9 mouse cellular contexts compared by ENCODE assay signal in the genomic region with DNA sequence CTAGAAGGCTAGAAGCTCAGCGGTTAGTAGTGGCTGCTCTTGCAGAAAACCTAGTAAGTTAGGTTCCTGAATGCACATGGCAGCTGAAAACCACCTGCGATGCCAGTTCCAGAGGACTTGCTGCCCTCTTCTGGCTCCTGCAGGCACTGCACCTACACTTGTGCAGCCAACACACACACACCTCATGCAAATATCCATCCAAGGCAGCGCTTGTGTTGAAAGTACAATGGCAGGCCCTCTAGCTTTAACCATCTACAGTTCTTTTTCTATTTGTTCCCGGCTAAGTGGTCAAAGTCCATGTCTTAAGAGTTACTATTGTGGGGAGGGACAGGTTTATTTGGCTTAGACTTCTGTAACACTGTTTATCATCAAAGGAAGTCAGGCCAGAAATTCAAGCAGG. TPM values are rescaled to one million over a fixed set of nuclear protein-coding genes. Genes with fewer than 3 reads are reported as not detected.
DNase-seq lines count a peak whose midpoint lies in the region; ATAC-seq and TF ChIP-seq lines count a peak whose summit lies in the region.
"Had no signal": no experiment of that assay in that cellular context is flagged by ENCODE, and none has a peak within 500 bp of the region (broad histone marks: within the 10 kb centered on the region; RNA-seq: fewer than 3 reads in every experiment).

No protein-coding gene starts in this region.

- no peaks in the 10 kb centered on the region for H3K27me3 ChIP-seq in heart, embryonic 11.5 days (ENCODE audit: control insufficient read depth, insufficient read depth, low read length)
- H3K27me3 ChIP-seq in MEL (ENCODE audit: control insufficient read depth in 1 of 2, insufficient read depth in 2 of 2, low read length in 2 of 2): no peaks in the 10 kb centered on the region
- no peaks in the 10 kb centered on the region for H3K27me3 ChIP-seq in limb, embryonic 14.5 days (ENCODE audit: control insufficient read depth, insufficient read depth, low read length)
- H3K27me3 ChIP-seq in small intestine, adult 2 months (ENCODE audit: control insufficient read depth, insufficient read depth, low read length): no peaks in the 10 kb centered on the region

- DNase-seq in heart, postnatal 36 days: peak; percentile 33 to 60
- peak; percentile 80 for DNase-seq in 416B (ENCODE audit: low read depth)
- DNase-seq in MEL (ENCODE audit: low read depth, low spot score): peak; percentile 87
- peak; percentile 59 for DNase-seq in embryo, embryonic 9.5 days (ENCODE audit: extremely low spot score)
- DNase-seq in limb, embryonic 14.5 days (ENCODE audit: low spot score): peak; percentile 45
- DNase-seq in gastrocnemius, adult 18-20 months (ENCODE audit: low spot score): no peak

- no peak overlapping the region for H3K27ac ChIP-seq in heart, embryonic 11.5 days (ENCODE audit: low read depth, low read length)
- H3K27ac ChIP-seq in MEL (ENCODE audit: control insufficient read depth, low read depth, low read length): no peak overlapping the region
- H3K27ac ChIP-seq in limb, embryonic 14.5 days (replicated peaks; ENCODE audit: low read depth, low read length): no peak overlapping the region
- no peak overlapping the region for H3K27ac ChIP-seq in small intestine, adult 2 months (ENCODE audit: insufficient read depth, low read depth, low read length)
- H3K27ac ChIP-seq: macrophage had no signal

- H3K36me3 ChIP-seq in heart, embryonic 11.5 days (ENCODE audit: control insufficient read depth, insufficient read depth, low read length): peaks cover 37% of the 10 kb centered on the region
- peaks cover 7 to 18% of the 10 kb centered on the region in 2 experiments for H3K36me3 ChIP-seq in MEL (ENCODE audit: control insufficient read depth in 1 of 2, insufficient read depth in 2 of 2, low read length in 2 of 2)
- H3K36me3 ChIP-seq in limb, embryonic 14.5 days (ENCODE audit: control insufficient read depth, insufficient read depth, low read length): peaks cover 73% of the 10 kb centered on the region
- H3K36me3 ChIP-seq in small intestine, adult 2 months (ENCODE audit: control insufficient read depth, insufficient read depth, low read length): peaks cover 31% of the 10 kb centered on the region

- no peak overlapping the region for H3K9ac ChIP-seq in heart, embryonic 11.5 days (ENCODE audit: low read depth, low read length)
- H3K9ac ChIP-seq in MEL (ENCODE audit: control insufficient read depth, low read depth, low read length, poor library complexity, severe bottlenecking): no peak overlapping the region
- H3K9ac ChIP-seq in limb, embryonic 14.5 days (ENCODE audit: low read depth, low read length, severe bottlenecking): no peak overlapping the region

- H3K79me2 ChIP-seq in MEL (ENCODE audit: control insufficient read depth, insufficient read depth, low read length, poor library complexity): peaks cover 30% of the 10 kb centered on the region

- TF ChIP-seq EP300 in MEL (IDR thresholded peaks at IDR 0.05; ENCODE audit: low read depth in 1 of 2, low read length in 2 of 2): no peak

- TF ChIP-seq RAD21 in MEL (IDR thresholded peaks at IDR 0.05; ENCODE audit: low read depth, low read length): peak; percentile 39

- peak in 1 of 2 experiments; percentile 30; a peak in 1 of 4 replicates for TF ChIP-seq POLR2A in MEL (IDR thresholded peaks at IDR 0.05; ENCODE audit: control insufficient read depth in 1 of 2, insufficient read depth in 1 of 2, low read depth in 1 of 2, low read length in 2 of 2, poor library complexity in 1 of 2)
- TF ChIP-seq POLR2A in limb, embryonic 14.5 days (IDR thresholded peaks at IDR 0.05; ENCODE audit: borderline replicate concordance, extremely low read depth, insufficient read depth, insufficient read length): no peak
- no peak for TF ChIP-seq POLR2A in small intestine, adult 2 months (IDR thresholded peaks at IDR 0.05; ENCODE audit: low read depth, low read length)

- 80% methylated on average over 4 of the region's 4 CpGs for WGBS in heart, embryonic 11.5 days (ENCODE audit: insufficient replicate concordance)
- WGBS in limb, embryonic 14.5 days: 77% methylated on average over 4 of the region's 4 CpGs
- WGBS in small intestine, adult 2 months: 42% methylated on average over 4 of the region's 4 CpGs

- ATAC-seq in heart, embryonic 11.5 days (replicated peaks; ENCODE audit: insufficient number of reproducible peaks, low FRiP score, low TSS enrichment): no peak
- no peak for ATAC-seq in limb, embryonic 14.5 days (ENCODE audit: low FRiP score, low read depth)

- H3K9me3 ChIP-seq in heart, embryonic 11.5 days (replicated peaks; ENCODE audit: control insufficient read depth, low read length): no peaks in the 10 kb centered on the region; the same call in 1 of the 2 replicates
- H3K9me3 ChIP-seq in MEL (replicated peaks; ENCODE audit: insufficient read depth, low read length): no peaks in the 10 kb centered on the region
- H3K9me3 ChIP-seq in limb, embryonic 14.5 days (ENCODE audit: control insufficient read depth, low read length): no peaks in the 10 kb centered on the region

- no peak overlapping the region for H3K4me3 ChIP-seq in heart, embryonic 11.5 days (ENCODE audit: low read depth, low read length)
- H3K4me3 ChIP-seq in MEL (ENCODE audit: control insufficient read depth in 1 of 2, insufficient read depth in 1 of 2, low read depth in 2 of 2, low read length in 2 of 2): no peak overlapping the region
- no peak overlapping the region for H3K4me3 ChIP-seq in limb, embryonic 14.5 days (replicated peaks; ENCODE audit: low read length)
- H3K4me3 ChIP-seq in small intestine, adult 2 months (ENCODE audit: low read depth, low read length): no peak overlapping the region

- intact Hi-C loops in heart, postnatal 36 days (cut with DNase I): loop anchor here (5.0 kb wide), 2 partner anchors 233 to 477 kb away; partner anchors contain the start of genes Whamm and Zscan2

- H3K4me1 ChIP-seq in heart, embryonic 11.5 days (ENCODE audit: control insufficient read depth, insufficient read depth, low read length): peaks cover 21% of the 10 kb centered on the region
- peaks cover 1 to 3% of the 10 kb centered on the region in 2 experiments; a peak in 3 of 4 replicates for H3K4me1 ChIP-seq in MEL (ENCODE audit: control insufficient read depth in 1 of 2, insufficient read depth in 2 of 2, low read length in 2 of 2)
- H3K4me1 ChIP-seq in limb, embryonic 14.5 days (ENCODE audit: control insufficient read depth, insufficient read depth, low read length): peaks cover 10% of the 10 kb centered on the region; the same call in 1 of the 2 replicates
- H3K4me1 ChIP-seq in small intestine, adult 2 months (ENCODE audit: control insufficient read depth, insufficient read depth, insufficient read length, low read length): peaks cover 10% of the 10 kb centered on the region

- peak; percentile 75 to 85 (median 83) for TF ChIP-seq CTCF in MEL (IDR thresholded peaks at IDR 0.05 in 2 of 3, conservative IDR thresholded peaks at IDR 0.05 in 1 of 3; ENCODE audit: control insufficient read depth in 1 of 3, insufficient read depth in 1 of 3, low read depth in 2 of 3, low read length in 3 of 3, poor library complexity in 1 of 3, severe bottlenecking in 1 of 3)
- TF ChIP-seq CTCF in small intestine, adult 2 months (IDR thresholded peaks at IDR 0.05; ENCODE audit: extremely low read depth, insufficient read length, insufficient replicate concordance, low read depth, low read length): peak; percentile 59; the same call in 1 of the 2 replicates

- no peak overlapping the region for H3K4me2 ChIP-seq in heart, embryonic 11.5 days
- no peak overlapping the region for H3K4me2 ChIP-seq in limb, embryonic 14.5 days (replicated peaks; ENCODE audit: low read depth, low read length, severe bottlenecking)

TF ChIP-seq in MEL, 35 proteins besides CTCF, POLR2A, EP300 and RAD21:
- peak; percentile 41; the same call in 1 of the 2 replicates for TF ChIP-seq SMC3 (IDR thresholded peaks at IDR 0.05; ENCODE audit: low read depth, low read length)
- TF ChIP-seq KAT2A (conservative IDR thresholded peaks at IDR 0.05; ENCODE audit: low read depth, low read length): no peak
- TF ChIP-seq BHLHE40 (IDR thresholded peaks at IDR 0.05; ENCODE audit: borderline replicate concordance, low read depth, low read length): no peak
- peak; percentile 79; the same call in 1 of the 2 replicates for TF ChIP-seq MYC (IDR thresholded peaks at IDR 0.05; ENCODE audit: low read depth, low read length)
- TF ChIP-seq MAX (IDR thresholded peaks at IDR 0.05; ENCODE audit: low read length): peak; percentile 43; the same call in 1 of the 2 replicates
- no peak for TF ChIP-seq CHD1 (IDR thresholded peaks at IDR 0.05; ENCODE audit: low read depth, low read length)

RNA-seq across cellular contexts. Expression of gene Rps17, which starts 5.3 kb away (rescaled TPM):
- total RNA-seq in heart, postnatal 36 days (2021): 100 to 1,000 TPM; 870 to 936 TPM
- 1,053 and 1,144 TPM in 2 replicates for polyA plus RNA-seq in heart, embryonic 11.5 days (2014; fragmentation: Nextera tagmentation; extraction: Ambion mirVana)
- total RNA-seq in MEL (2012; rRNA removed): 3,976 and 4,252 TPM in 2 replicates
- polyA plus RNA-seq in MEL (2012; ENCODE audit: insufficient read depth in 1 of 2, insufficient read length in 2 of 2, low read depth in 1 of 2, low replicate concordance in 2 of 2, missing spikeins in 1 of 2): over 10,000 TPM in 1 of 2 experiments, 1,000 to 10,000 TPM in 1; 2,738 to 10,538 TPM
- 1,944 and 2,727 TPM in 2 replicates for polyA plus RNA-seq in limb, embryonic 14.5 days (2012; rRNA removed)
- 1,353 and 1,439 TPM in 2 replicates for polyA plus RNA-seq in limb, embryonic 14.5 days (2014; fragmentation: Nextera tagmentation; extraction: Ambion mirVana)
- 571 and 823 TPM in 2 replicates for polyA plus RNA-seq in small intestine, adult 2 months (2012; rRNA removed)
- total RNA-seq in gastrocnemius, adult 18-20 months (2021): 100 to 1,000 TPM; 798 to 844 TPM
